Mouse (Mus musculus) cerebellum, postnatal 36 days (tissue): ENCODE data around the gene Pcdh15.

Source experiments
- DNase-seq, 2 experiments: peaks; one replicate each; pipeline ENCODE4 v3.0.0; 2021 to 2022; ENCODE audit warnings: mixed read lengths in 2 of 2

The Pcdh15 gene

DNA sequence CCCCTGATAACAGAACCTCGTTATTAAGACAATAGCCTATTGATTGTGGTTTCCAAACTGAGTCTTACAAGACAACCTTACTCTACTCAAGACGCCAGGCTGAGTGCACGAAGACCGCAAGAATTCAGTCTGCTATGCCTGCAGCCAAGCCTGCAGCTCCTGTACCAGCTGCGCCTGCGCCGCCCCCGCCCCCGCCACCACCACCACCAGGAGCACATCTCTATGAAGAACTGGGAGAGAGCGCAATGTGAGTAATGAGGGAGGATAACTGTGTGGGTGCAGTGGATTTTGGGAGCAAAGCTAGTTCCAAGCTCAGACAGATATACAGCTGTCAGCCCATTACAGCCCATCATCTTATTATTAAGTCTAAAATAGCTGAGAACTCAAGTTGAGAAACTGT lies 1527.5 kb downstream of the Pcdh15 start:
- DNase-seq = no peak

DNA sequence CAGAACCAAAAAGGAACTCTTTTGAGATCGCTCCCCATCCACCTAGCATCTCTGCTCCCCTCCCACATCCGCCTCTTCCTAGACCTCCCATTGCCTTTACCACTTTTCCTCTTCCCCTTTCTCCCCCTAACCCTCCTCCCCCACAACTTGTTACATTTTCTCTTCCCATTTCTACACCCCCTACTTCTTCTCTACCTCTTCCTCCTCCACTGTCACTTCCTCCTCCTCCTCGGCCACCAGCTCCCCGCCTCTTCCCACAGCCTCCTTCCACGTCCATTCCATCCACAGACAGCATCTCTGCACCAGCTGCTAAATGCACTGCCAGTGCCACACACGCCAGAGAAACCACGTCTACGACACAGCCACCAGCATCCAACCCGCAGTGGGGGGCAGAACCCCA lies 1532.2 kb downstream of the Pcdh15 start:
- DNase-seq = no peak

DNA sequence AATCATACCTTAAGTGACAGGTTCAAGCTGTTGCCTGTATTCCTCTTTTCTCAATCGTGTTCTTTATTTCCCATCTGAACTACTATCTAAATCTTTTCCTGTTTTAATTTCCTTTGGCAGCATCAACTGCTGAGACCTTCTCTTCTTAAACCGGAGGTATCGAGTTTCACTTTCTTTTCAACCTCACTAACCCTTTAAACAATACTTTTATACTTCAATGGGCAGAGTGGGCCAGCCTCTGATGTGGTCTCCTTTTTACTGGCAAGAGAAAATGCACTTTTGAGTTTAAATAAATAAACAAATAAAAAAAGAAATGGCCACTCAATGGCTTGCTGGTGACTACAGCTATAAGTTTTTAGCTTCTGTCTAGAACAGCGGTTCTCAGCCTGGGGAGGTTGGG lies 1537.9 kb downstream of the Pcdh15 start:
- no peak for DNase-seq

DNA sequence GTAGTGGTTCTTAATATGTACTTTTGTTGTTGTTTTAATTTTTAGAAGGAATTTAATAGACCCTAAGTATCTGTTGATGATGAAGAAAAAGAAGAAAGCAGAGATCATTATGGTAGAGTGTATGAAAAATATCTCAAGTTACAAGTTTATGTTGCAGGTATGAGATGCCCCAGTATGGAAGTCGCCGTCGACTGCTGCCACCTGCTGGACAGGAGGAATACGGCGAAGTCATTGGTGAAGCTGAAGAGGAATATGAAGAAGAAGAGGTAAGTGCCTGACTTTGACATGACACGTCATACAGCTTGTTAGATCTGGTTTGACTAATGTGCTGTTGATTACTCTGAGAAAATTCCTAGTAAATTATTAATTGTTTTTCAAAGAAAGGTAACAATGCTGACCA lies 1543.0 kb downstream of the Pcdh15 start:
- peak in 1 of 2 experiments; percentile 4 for DNase-seq

DNA sequence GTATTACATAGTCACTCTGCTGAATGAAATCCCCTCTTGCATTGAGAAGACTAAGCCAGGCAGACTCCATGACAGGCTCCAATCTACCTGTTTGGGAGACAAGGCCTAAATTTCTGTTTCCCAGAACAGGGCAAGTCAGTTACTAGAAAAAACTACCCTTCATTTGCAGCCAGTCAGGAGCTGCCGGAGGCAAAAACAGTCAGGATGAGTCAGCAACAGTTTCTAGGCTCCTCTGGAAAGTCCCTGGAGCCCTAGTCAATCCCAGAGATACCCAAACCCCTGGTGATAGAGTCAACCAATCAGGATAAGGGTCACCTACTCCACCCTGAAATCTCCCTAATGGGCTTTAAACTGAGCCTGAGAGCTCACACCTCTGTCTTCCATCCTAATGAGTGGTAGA lies 1564.0 kb downstream of the Pcdh15 start:
- DNase-seq = no peak

DNA sequence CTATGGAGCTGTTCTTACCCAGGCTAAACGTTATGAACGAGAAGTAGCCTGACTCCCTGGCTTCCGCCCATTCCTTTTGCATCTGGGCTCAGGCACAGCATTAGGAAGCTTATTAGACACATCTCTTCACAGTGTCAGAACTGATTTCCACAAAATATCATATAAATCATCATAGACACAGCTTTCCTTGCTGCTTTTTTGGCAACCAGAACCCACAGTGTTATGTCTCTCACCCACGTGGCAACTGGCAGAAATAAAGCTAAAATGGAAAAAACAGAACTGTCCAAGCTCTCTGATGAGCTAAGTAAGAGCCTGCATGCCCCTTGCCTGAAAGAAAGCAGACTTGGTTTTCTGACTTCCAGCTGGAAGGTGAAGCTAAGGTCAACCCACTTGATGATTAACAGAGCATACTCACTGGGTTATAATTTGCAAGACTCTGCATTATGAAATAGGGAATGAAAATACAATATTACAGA lies 1580.9 kb downstream of the Pcdh15 start:
- DNase-seq = no peak

DNA sequence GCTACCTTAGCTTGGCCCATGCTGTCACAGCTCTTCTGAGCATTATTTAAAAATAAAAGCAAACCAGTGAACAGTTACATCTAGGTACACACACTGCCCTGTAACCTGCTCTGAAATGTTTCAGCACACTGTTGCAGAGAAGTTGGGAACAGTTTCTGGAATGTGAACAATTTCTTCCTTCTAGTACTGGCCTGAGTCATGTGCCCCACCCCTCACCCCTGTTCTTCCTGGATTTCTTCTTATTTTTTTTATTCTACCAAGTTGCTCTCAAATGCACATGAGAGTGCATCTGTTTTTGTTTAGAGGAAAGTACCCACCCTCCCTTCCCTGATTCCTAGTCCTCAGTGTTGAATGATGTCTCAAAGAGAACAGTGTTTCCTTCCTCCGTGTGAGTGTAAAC lies 1581.4 kb downstream of the Pcdh15 start:
- DNase-seq = no peak
